Mouse (Mus musculus) bone marrow, adult 2 months (tissue): ENCODE data around the gene Prdx6b. TPM values are rescaled to one million over a fixed set of nuclear protein-coding genes. Genes with fewer than 3 reads are reported as not detected.

Experiments
- H3K27ac ChIP-seq: fragments of 200-500 bp; 2 replicates; pipeline ENCODE4 v1.5.1; 2012; ENCODE audit warnings: low read depth, mild to moderate bottlenecking, control low read depth, inconsistent platforms, low read length; ENCODE audit not compliant: control insufficient read depth, poor library complexity, insufficient read depth
- H3K4me1 ChIP-seq: fragments of 200-500 bp; 2 replicates; pipeline ENCODE4 v1.6.1; 2011; ENCODE audit warnings: low read length; ENCODE audit not compliant: control insufficient read depth, insufficient read depth
- H3K4me3 ChIP-seq: fragments of 200-500 bp; replicated peaks from 2 replicates; pipeline ENCODE3; 2011; ENCODE audit warnings: mild to moderate bottlenecking, low read depth, low read length, control low read depth; ENCODE audit not compliant: control insufficient read depth
- CTCF ChIP-seq: fragments of 200-500 bp; IDR thresholded peaks from 2 replicates; pipeline ENCODE4 v1.5.1; 2011; ENCODE audit warnings: low read length, control low read depth; ENCODE audit not compliant: control insufficient read depth, insufficient read depth
- POLR2A ChIP-seq: fragments of 200-500 bp; IDR thresholded peaks from 2 replicates; pipeline ENCODE4 v1.6.1; 2011; ENCODE audit warnings: low read depth, mild to moderate bottlenecking, control low read depth, low read length, borderline replicate concordance; ENCODE audit not compliant: control insufficient read depth
- WGBS: fragments of 180-500 bp; shearing (Covaris S2); methylation state at CpG from one replicate; pipeline ENCODE4 v1.1.7; 2018; 5-methylcytosine and 5-hydroxymethylcytosine counted together
- polyA plus RNA-seq: library from polyadenylated mRNA; stranded (reverse); fragments of >200 nt; gene quantifications from 2 replicates; pipeline ENCODE4 v1.2.4, GENCODE M21; 2011; ENCODE audit warnings: low replicate concordance; ENCODE audit not compliant: missing spikeins, insufficient read depth, insufficient read length

Gene Prdx6b
- polyA plus RNA-seq = 1.0 TPM in 1 of 2 replicates, not detected in the other

DNA sequence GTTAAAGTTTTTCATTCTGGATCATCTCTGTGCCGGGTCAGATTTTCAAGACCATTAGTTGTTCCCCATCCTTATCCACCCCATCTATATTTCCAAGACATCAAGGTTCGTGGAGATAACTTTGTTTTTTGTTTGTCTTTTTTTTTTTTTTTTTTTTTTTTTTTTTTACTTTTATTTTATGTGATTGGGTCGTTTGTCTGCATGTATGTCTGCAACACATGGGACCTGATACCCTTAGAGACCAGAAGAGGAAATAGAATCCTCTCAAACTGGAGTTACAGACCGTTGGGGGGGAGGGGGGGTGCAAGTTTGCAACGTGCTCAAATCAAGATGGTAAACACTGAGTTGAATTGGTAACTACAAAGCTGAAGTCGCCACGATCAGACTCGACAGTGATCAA is at the start of gene Prdx6b:
Gene Prdx6b (plus strand): TSS at position 301 of the 400 bp plus-strand sequence.
- no peak within 1 kb of the TSS for H3K4me3 ChIP-seq
- H3K4me1 ChIP-seq = no peaks in the 10 kb centered on the region
- TF ChIP-seq POLR2A (no peak), CTCF (no peak)
- H3K27ac ChIP-seq = no peak within 1 kb of the TSS
- WGBS = 72% methylated on average over 8 of the region's 8 CpGs

DNA sequence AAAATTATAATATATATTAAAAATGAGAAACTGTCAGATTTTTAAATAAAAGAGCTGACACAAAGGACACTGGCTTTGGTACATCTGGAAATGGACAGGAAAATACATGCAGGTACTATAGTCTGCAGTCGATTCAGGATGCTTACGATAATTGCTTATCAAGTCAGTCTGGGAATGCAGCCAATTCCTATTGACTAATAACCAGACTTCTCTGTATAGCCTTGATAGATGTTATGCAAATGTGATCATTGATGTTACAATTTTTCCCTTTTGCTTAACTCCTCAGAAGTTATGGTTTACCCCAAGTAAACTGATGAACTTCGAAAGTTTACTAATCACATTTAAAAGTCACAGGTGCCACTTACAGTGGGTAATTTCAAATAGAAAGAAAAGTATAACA is 44.8 kb upstream of the Prdx6b start:
- no peak for TF ChIP-seq POLR2A
- no peak for TF ChIP-seq CTCF
- H3K4me1 ChIP-seq = no peaks in the 10 kb centered on the region
- no peak overlapping the region for H3K27ac ChIP-seq
- no peak overlapping the region for H3K4me3 ChIP-seq
- WGBS = 46% methylated on average over 3 of the region's 3 CpGs

- no peaks in the 10 kb centered on the region for H3K4me1 ChIP-seq
- H3K27ac ChIP-seq = no peak overlapping the region
- TF ChIP-seq CTCF (no peak), POLR2A (no peak)
- no peak overlapping the region for H3K4me3 ChIP-seq
Observed at GRCm38 (mm10) chr2:80247868-80248267, 44.4 kb upstream of the Prdx6b start.

DNA sequence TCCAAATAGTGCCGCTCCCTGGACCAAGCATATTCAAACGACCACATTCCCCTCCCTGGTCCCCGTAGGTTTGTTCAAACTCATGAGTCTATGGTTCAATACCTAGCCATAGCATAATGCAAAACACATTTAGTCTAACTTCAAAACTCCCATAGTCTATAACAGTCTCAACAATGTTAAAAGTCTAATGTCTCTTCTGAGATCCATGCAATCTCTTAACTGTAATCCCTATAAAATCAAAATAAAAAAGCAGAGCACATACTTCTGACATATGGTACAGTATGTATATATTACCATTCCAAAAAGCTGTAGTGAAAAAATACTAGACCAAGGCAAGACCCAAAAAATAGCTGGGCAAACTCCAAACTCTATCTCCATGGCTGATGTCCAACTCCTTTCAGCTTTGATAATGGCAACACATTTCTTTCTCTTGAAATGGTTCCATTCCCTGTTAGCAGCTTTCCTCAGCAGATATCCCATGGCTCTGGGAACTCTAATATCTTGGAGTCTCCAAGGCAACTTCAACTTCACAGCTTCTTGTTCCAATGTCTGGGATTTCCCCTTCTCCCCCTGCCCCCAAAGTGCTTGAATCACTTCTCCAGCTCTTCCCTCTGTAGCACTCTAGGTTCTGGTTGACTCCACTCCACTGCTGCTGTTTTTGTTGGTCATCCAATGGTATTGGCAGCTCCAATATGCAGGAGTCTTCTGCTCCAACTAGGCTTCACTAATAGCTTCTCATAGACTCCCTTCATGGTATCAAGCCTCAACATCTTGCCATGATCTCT is 32.2 kb upstream of the Prdx6b start:
- TF ChIP-seq CTCF (no peak), POLR2A (no peak)
- no peak overlapping the region for H3K4me3 ChIP-seq
- H3K4me1 ChIP-seq = no peaks in the 10 kb centered on the region
- 83% methylated on average over 3 of the region's 3 CpGs for WGBS
- no peak overlapping the region for H3K27ac ChIP-seq

DNA sequence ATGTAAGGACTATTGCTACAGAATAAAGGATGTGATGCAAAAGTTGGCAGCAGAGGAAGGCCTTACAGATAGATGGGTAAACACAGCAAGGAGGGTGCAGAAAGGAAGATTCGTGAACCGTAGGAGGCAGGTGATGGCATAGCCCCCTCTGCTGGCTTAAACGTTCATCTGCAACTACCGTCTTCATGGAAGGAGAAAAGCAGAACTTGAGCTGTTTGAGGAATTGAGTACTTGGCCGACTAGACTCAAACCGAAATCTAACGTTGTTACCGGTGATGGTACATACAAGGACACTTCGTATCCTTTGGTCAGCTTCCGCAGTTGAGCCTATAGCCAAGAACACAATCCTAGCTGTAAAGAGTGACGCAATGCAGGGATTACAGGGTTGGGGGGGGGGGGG is 25.4 kb upstream of the Prdx6b start:
- 2% methylated on average over 11 of the region's 11 CpGs for WGBS
- TF ChIP-seq CTCF = peak; percentile 85
- no peak for TF ChIP-seq POLR2A
- Histone ChIP-seq H3K27ac (no peak overlapping the region), H3K4me1 (no peaks in the 10 kb centered on the region), H3K4me3 (peak overlapping the region; percentile 24)

GRCm38 (mm10) chr2:80268053-80268452 is 24.2 kb upstream of the Prdx6b start:
- Histone ChIP-seq H3K4me1 (no peaks in the 10 kb centered on the region), H3K27ac (no peak overlapping the region), H3K4me3 (no peak overlapping the region)
- no peak for TF ChIP-seq POLR2A
- no peak for TF ChIP-seq CTCF
- WGBS = 63% methylated on average over 4 of the region's 4 CpGs

- Histone ChIP-seq H3K27ac (no peak overlapping the region), H3K4me3 (no peak overlapping the region), H3K4me1 (no peaks in the 10 kb centered on the region)
- TF ChIP-seq CTCF = no peak
- TF ChIP-seq POLR2A = no peak
- WGBS = 73% methylated on average over 1 of the region's 1 CpGs
Observed at GRCm38 (mm10) chr2:80271431-80271830, 20.8 kb upstream of the Prdx6b start.

GRCm38 (mm10) chr2:80273038-80273437 is 19.2 kb upstream of the Prdx6b start:
- TF ChIP-seq POLR2A = no peak
- no peak for TF ChIP-seq CTCF
- WGBS = 35% methylated on average over 3 of the region's 3 CpGs
- H3K4me1 ChIP-seq = no peaks in the 10 kb centered on the region
- no peak overlapping the region for H3K4me3 ChIP-seq
- no peak overlapping the region for H3K27ac ChIP-seq
